Mouse (Mus musculus) liver, adult 2 months (tissue): ENCODE measurements around the gene Cdh4. TPM values are rescaled to one million over a fixed set of nuclear protein-coding genes. Genes with fewer than 3 reads are reported as not detected.

Experiments
- DNase-seq: peaks from one replicate; pipeline ENCODE4 v3.0.0-alpha.2; 2011; ENCODE audit warnings: low read depth, low spot score; ENCODE audit errors: extremely low read depth
- H3K27ac ChIP-seq: fragments of 200-500 bp; replicated peaks from 2 replicates; pipeline ENCODE4 v1.5.1; 2012; ENCODE audit warnings: low read depth, mild to moderate bottlenecking, control low read depth, inconsistent platforms, low read length; ENCODE audit not compliant: insufficient read depth
- H3K27me3 ChIP-seq: fragments of 200-500 bp; 2 replicates; pipeline ENCODE4 v1.6.1; 2012; ENCODE audit warnings: mild to moderate bottlenecking, moderate library complexity, low read length, inconsistent platforms; ENCODE audit not compliant: control insufficient read depth, insufficient read depth
- H3K36me3 ChIP-seq: fragments of 200-500 bp; 2 replicates; pipeline ENCODE4 v1.6.1; 2012; ENCODE audit warnings: low read length, inconsistent platforms; ENCODE audit not compliant: control insufficient read depth, insufficient read depth
- H3K4me1 ChIP-seq: fragments of 200-500 bp; 2 replicates; pipeline ENCODE4 v1.6.1; 2011; ENCODE audit warnings: low read length; ENCODE audit not compliant: control insufficient read depth, insufficient read depth
- H3K4me3 ChIP-seq: fragments of 200-500 bp; 2 replicates; pipeline ENCODE4 v1.5.1; 2011; ENCODE audit warnings: low read depth, mild to moderate bottlenecking, control low read depth, low read length, moderate library complexity; ENCODE audit not compliant: insufficient read depth
- H3K79me2 ChIP-seq: fragments of 200-500 bp; 2 replicates; pipeline ENCODE4 v1.6.1; 2012; ENCODE audit warnings: inconsistent platforms, mild to moderate bottlenecking, low read length, moderate library complexity; ENCODE audit not compliant: control insufficient read depth, insufficient read depth
- H3K9ac ChIP-seq: fragments of 200-500 bp; 2 replicates; pipeline ENCODE4 v1.6.1; 2012; ENCODE audit warnings: low read depth, mild to moderate bottlenecking, control low read depth, inconsistent platforms, low read length
- CTCF ChIP-seq: fragments of 200-500 bp; IDR thresholded peaks from 2 replicates; pipeline ENCODE4 v1.5.1; 2011; ENCODE audit warnings: low read depth, low read length, control low read depth
- POLR2A ChIP-seq: fragments of 200-500 bp; IDR thresholded peaks from 2 replicates; pipeline ENCODE4 v1.6.1; 2011; ENCODE audit warnings: low read length, control low read depth; ENCODE audit not compliant: insufficient read depth; ENCODE audit errors: extremely low read depth
- WGBS: fragments of 180-500 bp; shearing (Covaris S2); methylation state at CpG from one replicate; pipeline ENCODE4 v1.1.7; 2018; 5-methylcytosine and 5-hydroxymethylcytosine counted together
- polyA plus RNA-seq: library from polyadenylated mRNA; depleted of rRNA; stranded (reverse); fragments of >200 nt; gene quantifications from 2 replicates; pipeline ENCODE4 v1.2.3, GENCODE M21; 2012
- total RNA-seq: library from RNA; depleted of rRNA; stranded (reverse); fragments of >200 nt; gene quantifications from 2 replicates; pipeline ENCODE4 v1.2.3, GENCODE M21; 2014

Cdh4 gene
- total and polyA plus RNA-seq, 2 experiments, result 0.18 to 0.37 TPM

- no peaks in the 10 kb centered on the region for H3K27me3 ChIP-seq
- no peak overlapping the region for H3K27ac ChIP-seq
- no peak overlapping the region for H3K9ac ChIP-seq
- no peaks in the 10 kb centered on the region for H3K79me2 ChIP-seq
- H3K4me3 ChIP-seq, result no peak overlapping the region
- H3K36me3 ChIP-seq, result no peaks in the 10 kb centered on the region
- TF ChIP-seq CTCF (no peak), POLR2A (no peak)
- H3K4me1 ChIP-seq, result no peaks in the 10 kb centered on the region
- DNase-seq, result no peak
- WGBS, result 70% methylated on average over 3 of the region's 3 CpGs
Measured at GRCm38 (mm10) chr2:179655506-179655905, 213.3 kb downstream of the Cdh4 start.

DNA sequence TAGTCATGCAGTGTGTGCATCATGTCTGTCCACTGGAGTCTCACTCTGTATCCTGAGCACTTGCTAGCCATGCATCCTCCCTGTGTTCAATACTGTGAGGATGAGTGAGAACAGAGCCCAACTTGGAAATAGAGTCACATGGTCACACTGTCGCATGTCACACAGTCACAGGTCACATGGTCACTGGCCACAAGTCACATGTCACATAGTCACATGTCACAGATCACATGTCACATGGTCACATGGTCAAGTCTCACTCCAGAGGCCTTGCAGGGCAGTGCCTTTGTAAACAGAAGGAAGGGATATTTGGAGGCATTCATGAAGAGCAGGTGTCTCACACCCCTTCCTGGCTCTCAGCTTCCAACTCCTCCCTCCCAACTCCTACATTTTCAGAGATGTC, 217.0 kb downstream of the Cdh4 start:
- no peaks in the 10 kb centered on the region for H3K36me3 ChIP-seq
- no peak for DNase-seq
- WGBS, result 95% methylated on average over 1 of the region's 1 CpGs
- no peak overlapping the region for H3K9ac ChIP-seq
- no peaks in the 10 kb centered on the region for H3K79me2 ChIP-seq
- H3K27ac ChIP-seq, result no peak overlapping the region
- H3K27me3 ChIP-seq, result peaks cover 2% of the 10 kb centered on the region; the same call in 1 of the 2 replicates
- TF ChIP-seq POLR2A (no peak), CTCF (no peak)
- H3K4me3 ChIP-seq, result no peak overlapping the region
- no peaks in the 10 kb centered on the region for H3K4me1 ChIP-seq

DNA sequence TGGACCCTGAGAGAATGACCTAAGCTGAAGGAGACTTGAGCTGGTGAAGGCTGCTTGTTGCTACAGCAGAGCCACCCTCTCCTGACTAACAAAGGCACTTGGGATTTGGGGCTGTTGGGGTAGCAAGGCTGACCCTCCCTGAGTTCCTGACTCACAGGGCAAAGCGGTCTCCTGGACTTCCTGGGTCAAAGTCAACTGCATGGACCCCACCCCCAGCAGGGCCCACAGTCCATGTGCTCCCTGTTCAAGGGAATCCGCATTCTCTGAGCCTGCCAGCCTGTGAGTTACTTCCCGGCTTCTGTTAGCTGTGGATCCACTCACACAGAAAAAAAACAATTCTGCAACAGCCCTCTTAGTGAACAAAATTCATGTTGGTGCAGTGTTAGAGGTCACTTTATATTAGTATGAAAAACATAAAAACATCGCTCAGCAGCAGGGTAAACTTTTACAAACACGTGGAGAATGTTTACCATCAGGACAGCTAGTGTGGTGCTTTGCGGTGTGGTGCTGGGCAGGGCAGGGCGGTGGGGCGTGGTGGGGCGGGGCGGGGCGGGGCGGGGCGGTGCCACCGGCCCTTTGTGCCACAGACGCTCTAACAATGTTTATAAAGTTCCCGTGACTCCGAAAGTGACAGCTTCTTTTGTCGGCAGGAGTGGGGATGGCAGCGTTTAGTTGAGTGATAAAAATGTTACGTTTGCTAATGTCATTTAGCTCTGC, 219.9 kb downstream of the Cdh4 start:
- Histone ChIP-seq H3K79me2 (no peaks in the 10 kb centered on the region), H3K4me1 (no peaks in the 10 kb centered on the region), H3K4me3 (no peak overlapping the region), H3K27me3 (peaks cover 2% of the 10 kb centered on the region; the same call in 1 of the 2 replicates), H3K36me3 (no peaks in the 10 kb centered on the region), H3K9ac (no peak overlapping the region), H3K27ac (no peak overlapping the region)
- 6% methylated on average over 20 of the region's 20 CpGs for WGBS
- no peak for DNase-seq
- TF ChIP-seq CTCF, result no peak
- no peak for TF ChIP-seq POLR2A

- no peak for DNase-seq
- H3K4me1 ChIP-seq, result no peaks in the 10 kb centered on the region
- no peaks in the 10 kb centered on the region for H3K36me3 ChIP-seq
- TF ChIP-seq CTCF, result no peak
- no peak for TF ChIP-seq POLR2A
- H3K27me3 ChIP-seq, result peaks cover 2% of the 10 kb centered on the region; the same call in 1 of the 2 replicates
- no peak overlapping the region for H3K9ac ChIP-seq
- no peaks in the 10 kb centered on the region for H3K79me2 ChIP-seq
- no peak overlapping the region for H3K4me3 ChIP-seq
- no peak overlapping the region for H3K27ac ChIP-seq
- WGBS, result 17% methylated on average over 9 of the region's 9 CpGs
Measured at GRCm38 (mm10) chr2:179662739-179663138, 220.5 kb downstream of the Cdh4 start.

DNA sequence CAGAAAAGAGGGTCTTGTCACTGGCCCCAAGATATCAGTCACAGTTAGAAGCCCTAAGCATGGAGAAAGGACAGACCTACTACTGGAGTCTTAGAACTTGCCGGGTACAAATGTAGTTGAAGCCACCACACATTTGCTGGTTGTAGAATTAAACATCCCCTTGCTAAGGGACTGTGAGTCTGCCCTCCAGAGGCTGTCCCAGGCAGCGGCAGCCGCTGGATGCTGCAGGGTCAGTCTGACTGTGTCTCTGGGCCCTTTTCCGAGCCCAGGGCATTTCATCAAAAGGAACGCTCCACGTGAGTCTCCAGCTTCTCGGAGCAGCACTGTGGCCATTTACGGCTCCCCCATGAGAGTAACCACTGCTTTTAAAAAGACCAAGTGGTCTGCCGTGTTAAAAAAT, 221.4 kb downstream of the Cdh4 start:
- H3K4me1 ChIP-seq, result no peaks in the 10 kb centered on the region
- H3K4me3 ChIP-seq, result no peak overlapping the region
- H3K36me3 ChIP-seq, result no peaks in the 10 kb centered on the region
- 59% methylated on average over 9 of the region's 9 CpGs for WGBS
- DNase-seq, result no peak
- peaks cover 2% of the 10 kb centered on the region; the same call in 1 of the 2 replicates for H3K27me3 ChIP-seq
- TF ChIP-seq POLR2A (no peak), CTCF (0 out of 2 replicates have a peak, but pooled peaks have one; percentile 11)
- no peak overlapping the region for H3K9ac ChIP-seq
- H3K79me2 ChIP-seq, result no peaks in the 10 kb centered on the region
- no peak overlapping the region for H3K27ac ChIP-seq

DNA sequence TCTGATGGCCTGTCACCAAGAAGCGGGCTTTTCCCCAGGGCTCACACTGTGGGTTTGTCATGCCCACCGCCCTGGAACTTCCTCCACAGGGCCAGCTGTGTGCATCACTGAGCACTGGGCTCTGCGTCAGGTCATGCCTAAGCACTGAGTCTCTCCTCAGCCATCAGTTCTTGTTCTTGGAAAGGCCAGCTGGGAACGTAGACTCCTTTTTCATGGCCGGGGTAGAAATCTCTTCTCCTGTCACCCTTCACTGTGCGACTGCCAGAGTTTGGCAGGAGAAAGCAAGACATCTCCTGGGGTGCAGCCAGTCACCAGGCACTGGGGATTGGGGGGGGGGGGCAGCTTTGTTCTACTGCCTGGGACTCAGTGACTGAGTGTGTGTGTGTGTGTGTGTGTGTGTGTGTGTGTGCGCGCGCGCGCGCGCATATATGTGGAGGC, 222.0 kb downstream of the Cdh4 start:
- H3K27me3 ChIP-seq, result peaks cover 2% of the 10 kb centered on the region; the same call in 1 of the 2 replicates
- DNase-seq, result no peak
- no peak overlapping the region for H3K27ac ChIP-seq
- H3K4me3 ChIP-seq, result no peak overlapping the region
- no peaks in the 10 kb centered on the region for H3K36me3 ChIP-seq
- 93% methylated on average over 13 of the region's 13 CpGs for WGBS
- no peaks in the 10 kb centered on the region for H3K79me2 ChIP-seq
- H3K9ac ChIP-seq, result no peak overlapping the region
- TF ChIP-seq CTCF, result no peak
- TF ChIP-seq POLR2A, result no peak
- H3K4me1 ChIP-seq, result no peaks in the 10 kb centered on the region
